Mouse (Mus musculus): ENCODE results near the gene Nav2.
A peak's percentile ranks its signal among the peaks of the same experiment; 100 is the strongest.

Gene Nav2

DNA sequence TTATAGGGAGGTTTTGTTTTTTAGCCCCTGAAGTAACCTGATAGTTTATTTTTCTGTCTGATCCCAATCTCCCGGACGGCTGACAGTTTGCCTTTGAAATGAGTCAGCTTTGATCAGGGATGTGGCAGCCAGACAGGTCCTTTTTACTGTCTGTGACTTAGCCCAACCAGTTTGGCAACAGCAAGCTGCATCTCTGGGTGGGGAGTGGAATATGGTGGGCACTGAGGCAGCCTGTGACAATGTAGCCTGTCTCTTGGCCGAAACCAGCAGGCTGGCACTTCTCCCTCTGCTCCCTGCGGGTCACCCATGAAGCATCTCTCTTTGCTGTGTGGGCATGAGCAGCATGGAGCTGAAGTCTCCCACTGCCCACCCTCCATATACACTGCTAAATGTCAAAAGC is 421.7 kb downstream of the Nav2 start:
- DNase-seq (ENCODE audit: low spot score): no peak

DNA sequence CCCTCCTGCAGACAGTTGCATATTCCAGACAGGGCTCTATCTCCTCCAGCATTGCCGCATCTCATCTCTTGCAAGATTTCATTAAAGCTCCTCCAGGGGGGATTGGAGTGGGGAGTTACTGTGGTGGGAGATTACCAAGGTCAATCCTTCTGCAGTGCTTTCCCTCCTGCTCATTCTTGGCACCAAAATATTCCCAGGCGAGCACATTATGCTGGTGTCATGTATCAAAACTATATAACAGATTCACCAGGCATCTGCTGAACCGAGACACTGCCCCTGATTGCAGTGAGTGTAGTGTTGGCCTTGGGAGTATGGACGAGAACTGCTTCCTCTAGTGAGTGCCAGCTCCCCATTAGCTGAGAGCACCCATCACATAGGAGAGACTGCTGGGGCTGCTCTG is 423.4 kb downstream of the Nav2 start:
- no peak for DNase-seq (ENCODE audit: low spot score)

DNA sequence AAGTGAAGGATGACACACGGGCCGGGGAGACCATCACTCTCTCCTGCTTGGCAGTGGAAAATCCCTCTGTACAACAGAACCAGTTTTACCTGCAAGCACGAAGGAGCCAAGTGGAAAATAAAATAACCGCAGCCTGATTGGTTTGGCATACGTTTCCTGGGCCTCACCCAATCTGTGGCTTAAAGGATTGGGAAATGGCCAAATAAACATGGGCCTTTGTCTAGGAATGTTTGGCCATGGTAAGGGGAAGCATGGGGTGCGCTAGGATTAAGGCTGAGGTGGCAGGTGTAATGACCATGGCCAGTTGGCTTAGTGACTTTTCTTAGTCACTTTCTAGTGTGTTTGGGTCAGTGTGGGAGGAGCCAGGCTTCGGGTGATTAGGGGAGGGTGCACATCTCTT is 424.1 kb downstream of the Nav2 start:
- DNase-seq (ENCODE audit: low spot score): no peak

DNA sequence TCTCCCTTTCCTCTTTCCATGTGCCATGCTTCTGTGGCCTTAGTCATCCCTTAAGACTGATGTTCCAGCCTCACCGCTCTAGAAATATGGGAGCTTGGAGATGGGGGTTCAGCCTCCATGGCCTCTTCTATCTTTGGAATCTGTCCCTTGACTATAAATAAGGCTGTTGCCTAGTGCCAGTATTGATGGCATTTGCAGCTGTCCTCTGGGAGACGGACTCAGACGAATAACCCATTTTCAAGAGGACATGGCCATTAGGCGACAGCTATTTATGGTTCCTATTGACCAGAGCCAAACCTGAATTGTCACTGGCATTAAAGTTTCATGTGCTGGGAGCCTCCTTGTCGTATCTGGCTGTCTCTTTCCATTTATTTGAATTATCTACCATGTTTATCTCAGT is 425.6 kb downstream of the Nav2 start:
- no peak for DNase-seq (ENCODE audit: low spot score)

DNA sequence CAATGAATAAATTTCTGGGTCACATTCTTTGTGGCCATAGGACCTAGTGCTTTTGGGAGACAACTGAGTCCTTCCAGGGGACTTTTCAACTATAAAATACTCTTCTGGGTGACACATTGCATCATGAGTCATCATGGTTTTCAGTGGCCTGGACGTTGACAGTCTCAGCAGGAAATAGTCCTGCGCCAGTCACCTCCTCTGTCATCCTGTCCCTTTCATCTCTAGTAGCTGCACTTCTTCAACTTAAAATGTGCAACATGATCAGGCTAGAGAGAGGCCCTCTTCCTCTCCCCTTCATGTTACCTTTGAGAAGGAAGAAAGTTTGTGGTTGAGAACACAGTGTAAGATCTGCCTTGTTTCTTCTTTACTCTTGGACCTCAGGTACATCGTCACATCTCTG is 426.5 kb downstream of the Nav2 start:
- DNase-seq (ENCODE audit: low spot score): no peak

DNA sequence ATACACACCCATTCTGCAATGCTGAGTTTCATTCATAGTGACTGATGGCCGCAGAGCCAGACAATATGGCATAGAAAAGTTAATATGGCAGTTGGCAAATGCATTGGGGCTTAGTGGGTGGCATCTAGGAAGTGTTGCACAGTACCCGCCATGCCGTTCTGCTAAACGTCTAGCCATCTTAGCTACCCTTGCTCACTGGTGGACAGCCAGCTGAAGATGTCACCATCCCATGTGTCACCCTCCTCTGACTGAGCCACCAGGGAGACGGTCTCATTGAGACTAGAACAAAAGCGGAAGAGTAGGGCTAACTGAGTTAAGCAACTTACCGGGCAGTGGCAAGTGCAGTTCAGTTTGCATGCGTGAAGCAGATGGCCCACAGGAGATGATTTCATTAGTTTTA is 428.2 kb downstream of the Nav2 start:
- no peak for DNase-seq (ENCODE audit: low spot score)

DNA sequence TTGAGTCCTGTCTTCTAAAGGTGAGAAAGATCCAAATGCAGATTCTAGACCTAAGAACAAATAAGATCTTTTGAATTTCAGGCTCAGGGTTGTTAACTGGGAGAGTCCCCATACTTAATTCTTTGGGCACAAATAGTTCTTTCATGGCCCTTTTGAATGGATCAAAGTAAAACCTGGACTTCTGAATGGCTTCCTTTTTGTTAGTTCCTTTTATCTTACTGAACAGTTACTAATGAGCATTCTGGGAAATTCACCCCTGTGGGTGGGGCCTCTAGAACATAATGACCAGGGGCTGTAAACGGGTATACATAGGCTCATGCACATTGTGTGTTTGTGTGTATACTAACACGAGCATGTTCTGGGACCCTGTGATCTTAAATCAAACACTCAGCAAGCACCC is 429.2 kb downstream of the Nav2 start:
- no peak for DNase-seq (ENCODE audit: low spot score)

DNA sequence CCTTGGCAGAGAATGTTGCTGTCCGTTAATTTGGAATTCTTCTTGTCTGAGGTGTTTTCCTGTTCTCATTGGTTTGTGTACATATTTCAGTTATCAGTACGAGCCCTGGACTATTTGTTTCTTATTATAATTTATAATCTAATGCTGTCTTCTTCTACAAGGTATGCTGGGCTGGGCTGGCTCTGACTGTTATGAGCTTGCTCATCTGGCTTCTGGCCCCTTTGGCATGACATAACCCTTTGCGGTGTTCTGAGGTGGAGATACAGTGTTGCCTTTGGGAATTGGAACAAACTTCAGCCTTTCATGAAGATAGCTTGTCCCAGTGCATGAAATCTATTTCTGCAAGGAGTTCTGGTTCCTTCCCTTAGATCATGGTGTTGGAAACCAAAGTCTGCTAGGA is 431.4 kb downstream of the Nav2 start:
- no peak for DNase-seq (ENCODE audit: low spot score)

DNA sequence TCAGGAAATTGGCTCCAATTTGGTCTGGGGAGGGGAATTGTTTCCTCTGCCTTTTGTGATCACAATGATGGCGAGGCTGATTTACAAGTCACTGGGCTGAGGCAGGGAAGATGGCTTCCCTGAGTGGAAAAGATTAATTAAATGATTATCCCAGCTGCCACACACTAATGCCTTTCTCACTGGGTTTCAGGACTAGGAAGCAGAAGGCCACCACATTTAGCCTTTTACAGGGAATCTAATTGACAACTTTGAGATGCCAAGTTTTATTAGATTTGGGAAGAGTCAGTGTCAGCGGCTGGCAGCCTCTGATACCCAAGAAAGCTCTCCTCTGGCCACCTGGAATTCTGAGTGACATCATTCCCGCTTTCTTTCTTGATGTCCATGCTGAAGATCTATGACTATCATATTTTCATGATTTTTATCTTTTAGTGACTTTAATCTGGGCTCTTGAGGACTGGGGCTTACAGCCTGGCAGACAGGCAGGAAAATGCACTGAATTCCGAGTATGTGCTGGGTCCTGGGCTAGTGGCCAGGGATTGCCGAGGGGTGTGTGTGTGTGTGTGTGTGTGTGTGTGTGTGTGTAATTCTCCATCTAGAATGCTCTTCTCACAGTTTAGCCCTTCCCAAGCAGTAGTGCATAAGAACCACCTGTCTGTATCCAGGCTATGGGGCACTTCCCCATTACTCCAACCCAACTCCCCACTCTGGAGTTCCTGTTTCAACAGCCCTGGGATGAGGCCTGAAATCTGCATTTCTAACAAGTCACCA is 432.8 kb downstream of the Nav2 start:
- DNase-seq (ENCODE audit: low spot score): no peak

DNA sequence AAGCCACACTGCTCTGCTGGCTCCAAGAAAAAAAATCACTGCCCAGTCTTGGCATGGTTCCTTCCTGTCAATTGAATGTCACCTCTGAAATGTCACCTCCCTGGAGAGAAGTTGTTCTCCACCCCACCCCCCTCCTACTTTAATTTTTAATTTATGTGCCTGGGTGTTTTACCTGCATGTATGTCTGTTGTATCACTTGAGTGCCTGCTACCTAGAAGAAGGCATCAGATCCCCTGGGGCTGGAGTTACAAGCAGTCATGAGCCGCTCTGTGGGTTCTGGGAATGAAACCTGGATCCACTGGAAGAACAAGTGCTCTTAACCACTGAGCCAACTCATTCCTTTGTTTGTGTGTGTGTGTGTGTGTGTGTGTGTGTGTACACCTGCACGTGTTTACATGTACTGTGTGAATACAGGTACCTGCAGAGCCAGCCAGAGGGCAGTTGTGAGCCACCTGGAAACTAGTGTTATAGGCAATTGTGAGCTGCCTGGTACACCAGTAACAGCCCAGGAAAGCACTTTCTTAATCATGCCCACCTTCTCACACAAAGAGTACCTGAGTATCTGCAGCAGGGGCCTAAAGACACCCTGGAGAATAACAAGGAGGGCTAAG is 433.5 kb downstream of the Nav2 start:
- DNase-seq (ENCODE audit: low spot score): no peak

DNA sequence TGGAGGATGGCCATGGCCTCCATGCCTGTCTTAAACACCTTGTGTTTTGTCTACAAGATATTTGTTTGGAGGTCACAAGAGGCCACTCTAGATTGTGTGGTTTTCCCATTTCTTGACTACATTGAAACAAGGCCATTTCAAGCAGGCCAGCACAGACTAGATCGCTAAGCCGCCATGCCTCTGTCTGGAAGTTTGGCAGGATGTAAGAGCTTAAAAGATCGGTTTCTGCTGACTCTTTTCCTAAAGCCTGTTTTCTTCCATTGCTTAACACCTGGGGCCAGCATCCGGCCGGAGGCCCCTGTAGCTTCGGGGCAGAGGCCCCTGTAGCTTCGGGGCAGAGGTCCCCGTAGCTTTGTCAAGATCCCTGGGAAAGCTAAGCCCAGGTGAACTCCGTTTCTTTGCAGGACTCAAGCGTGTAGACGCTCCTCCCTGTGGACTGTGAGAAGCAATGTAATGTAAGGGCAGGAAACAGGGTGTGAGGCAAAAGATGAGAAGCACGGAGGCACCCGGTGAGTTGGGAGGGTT is 434.1 kb downstream of the Nav2 start:
- DNase-seq (ENCODE audit: low spot score): no peak

DNA sequence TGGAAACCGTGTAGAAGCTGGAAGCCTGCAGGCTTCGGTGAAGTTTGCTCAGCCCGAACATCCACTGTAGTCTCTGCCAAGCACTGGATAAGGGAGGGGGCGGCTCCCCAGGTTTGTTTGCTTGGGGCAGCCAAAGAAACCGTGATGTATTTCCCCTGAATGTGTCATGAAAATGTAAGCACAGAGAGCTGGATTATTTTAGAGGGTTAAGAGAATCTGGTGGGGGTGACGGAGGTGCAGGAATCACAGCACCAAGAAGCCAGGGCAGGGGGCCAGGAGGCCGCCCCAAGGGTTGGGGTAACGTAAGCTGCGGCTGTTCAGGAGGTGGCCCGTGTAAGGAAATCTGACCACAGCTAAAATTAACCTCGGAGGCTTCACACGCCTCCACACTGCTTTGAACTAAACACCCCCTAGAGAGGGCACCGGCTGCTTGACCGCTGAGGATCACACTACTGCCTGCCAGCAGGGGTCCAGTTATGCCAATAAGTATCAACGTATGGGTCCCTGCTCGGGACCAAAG is 434.6 kb downstream of the Nav2 start:
- DNase-seq (ENCODE audit: low spot score): peak; percentile 33

DNA sequence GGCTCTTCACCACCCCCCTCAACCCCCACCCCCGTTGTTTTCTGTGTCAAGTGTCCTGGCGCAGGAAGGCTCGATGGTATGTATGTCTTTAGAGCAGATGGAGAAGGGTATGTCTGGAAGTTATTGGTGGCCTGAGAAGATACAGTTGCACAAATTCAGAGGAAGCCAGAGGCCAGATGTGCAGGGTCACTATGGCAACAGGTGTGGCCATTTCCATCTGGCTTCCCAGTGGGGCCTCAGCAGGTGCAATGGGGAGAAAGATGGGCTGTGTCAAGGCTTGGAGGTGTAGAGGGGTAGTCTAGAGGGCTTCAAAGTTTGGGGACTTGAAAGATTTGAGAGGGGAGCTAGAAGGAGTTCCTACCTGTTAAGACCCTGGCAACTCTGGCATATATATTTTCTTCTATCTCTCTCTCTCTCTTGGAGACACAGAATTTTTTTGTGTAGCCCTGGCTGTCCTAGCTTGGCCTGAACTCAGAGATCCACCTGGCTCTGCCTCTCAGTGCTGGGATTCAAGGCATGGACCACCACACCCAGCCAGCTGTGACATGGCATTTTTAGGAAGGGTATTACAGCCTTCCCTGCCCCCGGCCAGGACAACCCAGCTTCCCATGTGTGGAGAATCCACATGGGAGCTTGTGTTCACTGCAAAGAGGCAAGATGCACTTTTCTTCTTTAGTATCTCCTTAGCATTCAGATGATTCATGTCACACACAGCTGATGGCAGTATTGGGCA is 435.4 kb downstream of the Nav2 start:
- DNase-seq (ENCODE audit: low spot score): no peak

DNA sequence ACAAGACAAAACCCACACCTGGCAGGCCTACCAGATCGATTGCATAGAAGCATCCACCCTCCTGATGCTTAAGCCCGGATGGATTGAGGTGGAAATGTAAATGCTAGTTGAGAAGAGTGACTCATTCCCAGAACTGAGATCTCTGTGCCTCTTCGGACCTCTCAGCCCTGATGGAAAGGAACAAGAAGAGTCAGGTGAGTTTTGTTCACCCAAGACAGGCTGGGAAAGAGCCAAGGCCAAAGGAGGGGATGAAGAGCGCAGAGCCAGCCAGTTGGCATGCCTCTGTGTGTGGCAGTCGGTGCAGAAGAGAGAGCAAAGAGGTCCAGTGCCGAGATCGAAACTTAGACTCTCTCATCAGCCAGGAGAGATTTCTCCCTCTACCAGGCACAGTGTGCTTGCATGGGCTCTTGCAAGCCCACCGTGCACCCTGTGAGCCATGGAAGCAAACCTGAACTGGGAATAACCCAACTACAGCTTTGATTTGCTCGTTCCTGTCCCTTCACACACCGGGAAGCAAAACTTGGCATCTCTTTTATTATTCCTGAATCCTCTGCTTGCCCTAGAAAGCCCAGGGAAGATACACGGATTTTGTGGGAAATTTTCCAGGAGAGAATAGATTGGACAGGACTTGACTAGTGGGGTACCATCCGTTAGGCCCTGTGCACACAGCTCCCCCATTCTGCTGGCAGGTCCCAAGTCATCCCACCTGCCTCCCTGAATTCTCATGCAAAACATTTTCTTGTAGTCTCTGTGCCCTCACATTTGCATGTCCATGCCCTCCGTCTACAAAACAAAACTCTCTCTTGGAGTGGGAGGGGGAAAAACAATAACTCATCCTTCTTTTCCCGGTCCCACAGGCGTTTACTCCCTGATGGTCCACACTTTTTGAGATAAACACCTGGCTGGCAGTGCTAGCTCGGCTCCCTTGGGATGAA is 439.1 kb downstream of the Nav2 start:
- no peak for DNase-seq (ENCODE audit: low spot score)

DNA sequence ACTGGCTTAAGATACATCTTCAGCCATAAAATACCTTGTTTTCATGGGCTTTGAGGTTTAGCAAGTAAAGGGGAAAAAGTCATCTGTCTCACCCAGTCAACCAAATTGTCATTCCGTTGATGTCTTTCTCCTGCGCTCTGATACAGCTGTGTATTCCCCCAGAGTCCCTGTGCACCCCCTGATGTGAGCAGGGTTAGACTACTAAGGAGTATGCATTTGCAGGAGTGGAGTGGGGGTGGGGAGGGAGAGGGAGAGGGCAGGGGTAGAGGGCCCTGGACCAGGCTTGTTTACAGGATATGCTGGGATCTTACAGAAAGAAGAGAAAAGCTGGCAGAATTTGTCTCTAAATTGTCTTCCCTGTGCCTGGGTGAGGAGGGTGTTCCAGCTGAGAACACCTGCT is 440.1 kb downstream of the Nav2 start:
- no peak for DNase-seq (ENCODE audit: low spot score)

DNA sequence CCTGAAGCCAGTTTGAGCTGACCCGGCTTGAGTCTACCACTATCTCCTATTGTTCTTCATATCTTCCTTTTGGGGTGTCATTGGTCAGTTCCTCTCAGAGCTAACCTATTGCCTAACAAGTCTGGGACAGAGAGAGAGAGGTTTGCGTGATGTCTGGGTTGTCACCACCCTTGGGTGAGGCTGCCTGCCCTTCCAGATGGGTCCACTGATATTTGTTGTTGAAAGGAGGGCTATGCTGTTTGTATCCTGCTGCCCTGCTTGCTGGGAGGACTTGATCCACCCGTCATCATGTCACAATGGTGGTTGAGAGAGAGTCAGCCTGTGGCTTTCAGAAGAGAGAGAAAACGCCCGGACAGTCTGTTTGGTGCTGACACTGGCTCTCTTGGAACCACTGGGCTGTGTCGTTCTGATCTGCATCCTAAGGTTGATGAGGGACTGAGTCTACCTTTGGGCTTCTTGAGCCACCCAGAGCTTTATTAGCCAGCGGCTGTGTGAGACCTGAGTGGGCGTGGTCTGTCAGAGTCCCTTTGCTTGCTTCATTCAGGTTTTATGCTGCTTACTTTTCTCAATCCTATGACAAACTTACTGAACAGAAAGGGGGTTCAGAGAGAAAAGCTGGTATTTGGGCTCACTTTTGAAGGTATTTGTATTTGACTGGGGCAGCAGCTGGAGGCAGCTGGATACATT is 441.9 kb downstream of the Nav2 start:
- no peak for DNase-seq (ENCODE audit: low spot score)

DNA sequence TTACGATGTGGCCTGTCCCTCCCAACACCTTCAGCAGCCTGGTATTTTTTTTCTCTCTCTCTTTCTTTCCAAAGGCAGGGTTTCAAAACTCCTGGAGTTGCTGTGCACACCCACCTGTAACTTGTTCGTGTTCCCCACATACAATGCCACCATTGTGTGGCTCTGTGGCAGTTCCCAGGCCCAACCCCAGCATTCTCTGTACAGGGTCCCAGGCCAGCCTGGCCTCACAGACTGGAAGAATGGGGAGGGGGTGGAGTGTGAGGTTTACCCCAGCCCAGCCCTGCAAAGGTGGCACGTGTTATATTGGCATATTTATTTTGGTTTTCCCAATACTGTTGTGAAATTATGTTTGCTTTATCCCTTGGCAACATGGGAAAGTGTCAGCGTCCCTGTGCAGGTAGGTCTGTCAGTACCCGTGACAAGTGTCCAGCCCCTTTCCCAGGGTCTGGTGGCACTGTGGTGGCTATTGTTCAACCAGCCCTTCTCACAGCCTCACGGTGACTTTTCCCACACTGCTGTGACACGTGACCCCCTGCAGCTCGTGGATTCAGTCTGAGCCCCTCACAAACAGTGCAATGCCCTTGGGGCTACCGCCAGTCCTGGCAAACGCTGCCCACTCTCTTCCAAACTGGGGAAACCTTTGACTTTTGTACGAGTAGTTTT is 443.2 kb downstream of the Nav2 start:
- DNase-seq (ENCODE audit: low spot score): no peak

DNA sequence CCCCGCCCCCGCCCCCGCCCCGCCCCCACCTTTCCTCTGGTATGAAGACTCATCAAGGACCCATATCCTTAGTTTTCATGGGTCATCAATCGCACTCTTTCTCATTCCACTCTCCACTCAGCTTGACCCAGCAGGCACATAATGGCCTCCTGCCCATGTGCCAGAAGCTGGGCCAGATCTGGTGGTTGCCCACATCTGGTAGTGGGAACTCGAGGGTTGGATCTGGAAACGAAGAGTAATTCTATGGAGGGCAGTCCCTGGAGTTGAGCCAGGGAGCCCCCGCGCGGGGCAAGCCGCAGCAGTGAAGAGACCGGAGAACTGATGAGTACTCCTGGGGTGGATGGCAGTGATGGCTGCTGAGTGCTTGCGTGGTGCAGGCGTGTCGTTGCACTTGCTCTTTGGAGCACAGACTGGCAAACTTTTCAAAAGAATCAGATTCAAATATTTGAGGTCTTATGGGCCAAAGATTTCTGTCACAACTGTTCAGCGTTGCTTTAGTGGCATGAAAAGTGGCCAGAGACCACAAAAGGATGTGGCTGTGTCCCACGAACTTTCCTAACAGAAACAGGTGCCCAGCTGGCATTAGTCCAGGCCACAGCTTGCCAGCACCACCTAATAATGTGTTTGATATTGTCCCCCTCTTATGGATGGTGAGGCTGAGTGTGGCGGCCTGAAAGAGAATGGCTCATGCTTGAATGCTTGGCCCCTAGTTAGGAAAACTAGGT is 449.1 kb downstream of the Nav2 start:
- DNase-seq (ENCODE audit: low spot score): no peak

DNA sequence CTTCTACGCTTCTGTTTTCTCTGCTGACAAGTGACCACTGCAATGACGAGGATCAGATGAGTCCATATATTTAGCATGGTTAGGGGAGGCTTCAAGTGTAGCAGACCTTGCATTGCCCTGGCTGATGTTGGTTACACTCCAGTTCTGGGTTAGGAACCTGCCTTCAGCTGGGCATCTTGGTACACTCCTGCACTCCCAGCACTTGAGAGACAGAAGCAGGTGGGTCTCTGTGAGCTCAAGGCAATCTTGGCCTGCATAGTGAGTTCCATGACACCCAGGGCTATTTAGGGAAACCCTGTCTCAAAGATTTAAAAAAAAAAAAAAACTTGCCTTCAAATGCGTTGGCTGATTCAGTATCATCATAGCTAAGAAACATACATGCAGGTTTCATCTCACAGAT is 450.6 kb downstream of the Nav2 start:
- DNase-seq (ENCODE audit: low spot score): no peak

DNA sequence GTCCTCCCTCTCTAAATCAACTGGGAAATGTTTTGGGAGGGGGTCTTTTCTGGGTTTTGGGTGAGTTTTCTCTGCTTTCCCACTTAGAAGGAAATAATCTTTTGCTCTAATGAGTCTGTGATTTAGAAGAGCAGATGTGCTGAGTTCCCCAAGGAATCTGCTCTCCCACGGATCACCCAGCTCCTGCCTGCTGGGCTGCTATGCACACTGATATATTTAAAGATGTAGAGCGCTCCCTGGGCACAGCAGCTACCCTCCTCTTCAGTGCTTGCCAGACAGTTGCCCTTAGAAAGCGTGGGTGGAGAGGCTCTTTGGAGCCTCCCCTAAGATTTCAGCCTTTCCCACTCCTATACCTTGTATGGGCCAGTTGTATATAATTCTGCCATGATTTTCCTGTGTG is 452.1 kb downstream of the Nav2 start:
- DNase-seq (ENCODE audit: low spot score): no peak

Data from urinary bladder, postnatal 14 days (tissue).